8 mouse cellular contexts compared by ENCODE assay signal in genomic region chr9:120539662-120540251, GRCm38 (mm10). TPM values are rescaled to one million over a fixed set of nuclear protein-coding genes. Genes with fewer than 3 reads are reported as not detected.
DNase-seq lines count a peak whose midpoint lies in the region; ATAC-seq and TF ChIP-seq lines count a peak whose summit lies in the region.

TSS of gene Entpd3 (plus strand) at chr9:120539818.

- no peaks in the 10 kb centered on the region for H3K4me1 ChIP-seq in lung, embryonic 14.5 days (ENCODE audit: insufficient read depth)
- H3K4me1 ChIP-seq in liver, postnatal 0 days (ENCODE audit: insufficient read depth): peaks cover 8% of the 10 kb centered on the region; the same call in 1 of the 2 replicates

- no peak for TF ChIP-seq CTCF in lung, embryonic 14.5 days (IDR thresholded peaks at IDR 0.05; ENCODE audit: low read depth)
- no peak for TF ChIP-seq CTCF in liver, postnatal 0 days (IDR thresholded peaks at IDR 0.05; ENCODE audit: low read depth)

- peak; percentile 42 for ATAC-seq in lung, embryonic 14.5 days (ENCODE audit: insufficient read depth)
- ATAC-seq in liver, postnatal 0 days: peak; percentile 21; the same call in 1 of the 2 replicates

- no peaks in the 10 kb centered on the region for H3K36me3 ChIP-seq in lung, embryonic 14.5 days (ENCODE audit: insufficient read depth)
- H3K36me3 ChIP-seq in liver, postnatal 0 days (replicated peaks; ENCODE audit: insufficient read depth, low read length): no peaks in the 10 kb centered on the region

- 1% methylated on average over 31 of the region's 31 CpGs for WGBS in lung, embryonic 14.5 days
- WGBS in liver, postnatal 0 days (ENCODE audit: insufficient replicate concordance): 2% methylated on average over 29 of the region's 31 CpGs

- peak within 1 kb of the TSS; percentile 44 for H3K4me3 ChIP-seq in lung, embryonic 14.5 days (ENCODE audit: low read depth, low read length)
- H3K4me3 ChIP-seq in liver, postnatal 0 days (ENCODE audit: low read depth, low read length): peak within 1 kb of the TSS; percentile 45

- intact Hi-C loops in gastrocnemius, postnatal 36 days (cut with DNase I): no loop called here

- H3K9me3 ChIP-seq in lung, embryonic 14.5 days (ENCODE audit: low read depth, low read length): no peaks in the 10 kb centered on the region
- H3K9me3 ChIP-seq in liver, postnatal 0 days (ENCODE audit: low read length): no peaks in the 10 kb centered on the region

- peak; percentile 35 for DNase-seq in lung, embryonic 14.5 days
- no peak for DNase-seq in lung, postnatal 25 days (ENCODE audit: low spot score)
- DNase-seq in cerebellum, adult 18-20 months: peak; percentile 29 to 32
- DNase-seq in frontal cortex, postnatal 36 days (ENCODE audit: low spot score in 2 of 2): peak; percentile 16 to 27
- peak; percentile 31 for DNase-seq in kidney, postnatal 10 days
- peak; percentile 35 for DNase-seq in liver, postnatal 0 days
- peak; percentile 56 for DNase-seq in right cerebral cortex, adult 18-20 months
- DNase-seq in gastrocnemius, postnatal 36 days: no peak

- H3K9ac ChIP-seq in lung, embryonic 14.5 days: peak within 1 kb of the TSS; percentile 58
- H3K9ac ChIP-seq in liver, postnatal 0 days (replicated peaks): peak within 1 kb of the TSS; percentile 38; the same call in 1 of the 2 replicates

- peak within 1 kb of the TSS; percentile 60 for H3K27ac ChIP-seq in lung, embryonic 14.5 days (ENCODE audit: low read depth)
- H3K27ac ChIP-seq in liver, postnatal 0 days (ENCODE audit: low read depth): no peak within 1 kb of the TSS

- peak within 1 kb of the TSS; percentile 75 for H3K4me2 ChIP-seq in lung, embryonic 14.5 days
- H3K4me2 ChIP-seq in liver, postnatal 0 days (ENCODE audit: low read depth, low read length): peak within 1 kb of the TSS; percentile 76

- TF ChIP-seq EP300 in liver, postnatal 0 days (IDR thresholded peaks at IDR 0.05; ENCODE audit: low read depth): no peak

- H3K27me3 ChIP-seq in lung, embryonic 14.5 days (ENCODE audit: insufficient read depth, low read length): peaks cover 9% of the 10 kb centered on the region; the same call in 1 of the 2 replicates
- peaks cover 40% of the 10 kb centered on the region for H3K27me3 ChIP-seq in liver, postnatal 0 days (ENCODE audit: insufficient read depth, low read length)

RNA-seq across cellular contexts. Expression of gene Entpd3, which starts in this region (rescaled TPM):
- 14.9 TPM in 2 replicates for polyA plus RNA-seq in lung, embryonic 14.5 days (2014; fragmentation: Nextera tagmentation; extraction: Ambion mirVana)
- polyA plus RNA-seq in liver, postnatal 0 days (2015; fragmentation: Nextera tagmentation; extraction: Ambion mirVana): 0.05 TPM in 1 of 2 replicates, not detected in the other
- total RNA-seq in gastrocnemius, postnatal 36 days (2021): not detected

Comparison
In these comparisons a context has a peak if more than half of its experiments do, and no peak if none do; other contexts are left out.
1. RNA of gene Entpd3 (polyA plus RNA-seq): 14.9 TPM in lung, embryonic 14.5 days; 0.05 TPM in liver, postnatal 0 days; every median in the first group is over 10 times any median in the second.
2. DNase-seq: peak in lung, embryonic 14.5 days (single experiment), cerebellum, adult 18-20 months (2 of 2), frontal cortex, postnatal 36 days (2 of 2), kidney, postnatal 10 days (single experiment) and right cerebral cortex, adult 18-20 months (single experiment); none in lung, postnatal 25 days (single experiment) and gastrocnemius, postnatal 36 days (0 of 2).
3. Peak in DNase-seq, ATAC-seq, H3K4me3 ChIP-seq, H3K9ac ChIP-seq and H3K4me2 ChIP-seq in liver, postnatal 0 days; RNA of the gene not detected or under 1 TPM.